Mouse (Mus musculus): ENCODE results near the gene Fcer1g.

Fcer1g gene

GRCm38 (mm10) chr1:171265971-171266744 is 32.0 kb upstream of the Fcer1g start:
- peak; percentile 60 for DNase-seq (ENCODE audit: low read depth, low spot score)

GRCm38 (mm10) chr1:171263666-171264461 is 29.7 kb upstream of the Fcer1g start:
- DNase-seq (ENCODE audit: low read depth, low spot score) = no peak

GRCm38 (mm10) chr1:171263185-171263611 is 29.0 kb upstream of the Fcer1g start:
- DNase-seq (ENCODE audit: low read depth, low spot score) = peak; percentile 88

- DNase-seq (ENCODE audit: low read depth, low spot score) = peak; percentile 95
Observed at GRCm38 (mm10) chr1:171262594-171263130, 28.5 kb upstream of the Fcer1g start.

- DNase-seq (ENCODE audit: low read depth, low spot score) = no peak
Observed at GRCm38 (mm10) chr1:171260316-171260715, 26.2 kb upstream of the Fcer1g start.

GRCm38 (mm10) chr1:171258921-171259320 is 24.8 kb upstream of the Fcer1g start:
- DNase-seq (ENCODE audit: low read depth, low spot score) = no peak

GRCm38 (mm10) chr1:171257781-171258180 is 23.6 kb upstream of the Fcer1g start:
- DNase-seq (ENCODE audit: low read depth, low spot score) = no peak

GRCm38 (mm10) chr1:171256937-171257548 is 22.9 kb upstream of the Fcer1g start:
- DNase-seq (ENCODE audit: low read depth, low spot score) = no peak

GRCm38 (mm10) chr1:171256095-171256818 is 22.1 kb upstream of the Fcer1g start:
- no peak for DNase-seq (ENCODE audit: low read depth, low spot score)

- no peak for DNase-seq (ENCODE audit: low read depth, low spot score)
Observed at GRCm38 (mm10) chr1:171252415-171252814, 18.2 kb upstream of the Fcer1g start.

GRCm38 (mm10) chr1:171251594-171252324 is 17.6 kb upstream of the Fcer1g start:
- no peak for DNase-seq (ENCODE audit: low read depth, low spot score)

- no peak for DNase-seq (ENCODE audit: low read depth, low spot score)
Observed at GRCm38 (mm10) chr1:171250680-171251593, 16.8 kb upstream of the Fcer1g start, which contains the start of gene Ndufs2. Gene Ndufs2, minus strand, starts transcription at chr1:171251388.

- DNase-seq (ENCODE audit: low read depth, low spot score) = peak; percentile 55
Observed at GRCm38 (mm10) chr1:171249913-171250600, 15.9 kb upstream of the Fcer1g start, which contains the start of gene Adamts4. Gene Adamts4, plus strand, starts transcription at chr1:171250421.

GRCm38 (mm10) chr1:171248386-171249226 is 14.4 kb upstream of the Fcer1g start:
- peak; percentile 55 for DNase-seq (ENCODE audit: low read depth, low spot score)

- DNase-seq (ENCODE audit: low read depth, low spot score) = no peak
Observed at GRCm38 (mm10) chr1:171247916-171248315, 13.8 kb upstream of the Fcer1g start.

GRCm38 (mm10) chr1:171247453-171247841 is 13.3 kb upstream of the Fcer1g start:
- no peak for DNase-seq (ENCODE audit: low read depth, low spot score)

- peak; percentile 100 for DNase-seq (ENCODE audit: low read depth, low spot score)
Observed at GRCm38 (mm10) chr1:171246709-171247452, 12.7 kb upstream of the Fcer1g start.
